Mouse (Mus musculus): ENCODE data around the gene 4933406M09Rik.

4933406M09Rik gene

GRCm38 (mm10) chr1:134435414-134435813 lies 49.7 kb downstream of the 4933406M09Rik start:
- DNase-seq = peak; percentile 30 to 58

GRCm38 (mm10) chr1:134440437-134440836 lies 54.7 kb downstream of the 4933406M09Rik start:
- DNase-seq = no peak
